Mouse (Mus musculus): ENCODE measurements at regions not wholly inside any gene's neighbourhood (a gene's known extent, or its start where the extent isn't known, plus 50 kb on each side); places are given as distances from the start of the nearest gene placed in this dataset.

GRCm38 (mm10) chr14:88410722-88411437, 60.3 kb downstream of the Pcdh20 start:
- ATAC-seq, result no peak
- Histone ChIP-seq H3K4me3 (ENCODE audit: low read length) (no peak overlapping the region), H3K4me1 (ENCODE audit: insufficient read depth, low read length) (no peaks in the 10 kb centered on the region), H3K4me2 (ENCODE audit: low read depth, low read length) (no peak overlapping the region), H3K27me3 (ENCODE audit: insufficient read depth, low read length) (no peaks in the 10 kb centered on the region), H3K27ac (no peak overlapping the region), H3K9me3 (ENCODE audit: low read length) (no peaks in the 10 kb centered on the region), H3K36me3 (ENCODE audit: insufficient read depth, low read length) (no peaks in the 10 kb centered on the region), H3K9ac (replicated peaks; ENCODE audit: low read length) (no peak overlapping the region)
- TF ChIP-seq CTCF (IDR thresholded peaks at IDR 0.05; ENCODE audit: low read depth), result no peak
- no peak for DNase-seq (ENCODE audit: low spot score)
- WGBS, result 76% methylated on average over 1 of the region's 1 CpGs

GRCm38 (mm10) chr14:88399270-88399669, 71.9 kb downstream of the Pcdh20 start:
- no peak overlapping the region for H3K27ac ChIP-seq
- H3K4me3 ChIP-seq (ENCODE audit: low read length), result no peak overlapping the region
- DNase-seq (ENCODE audit: low spot score) (no peak), ATAC-seq (no peak)
- H3K4me2 ChIP-seq (ENCODE audit: low read depth, low read length), result no peak overlapping the region
- TF ChIP-seq CTCF (IDR thresholded peaks at IDR 0.05; ENCODE audit: low read depth), result no peak
- WGBS, result 49% methylated on average over 1 of the region's 1 CpGs
- H3K36me3 ChIP-seq (ENCODE audit: insufficient read depth, low read length), result no peaks in the 10 kb centered on the region
- no peaks in the 10 kb centered on the region for H3K4me1 ChIP-seq (ENCODE audit: insufficient read depth, low read length)
- no peak overlapping the region for H3K9ac ChIP-seq (replicated peaks; ENCODE audit: low read length)
- H3K27me3 ChIP-seq (ENCODE audit: insufficient read depth, low read length), result no peaks in the 10 kb centered on the region
- no peaks in the 10 kb centered on the region for H3K9me3 ChIP-seq (ENCODE audit: low read length)

GRCm38 (mm10) chr14:88397187-88397586, 74.0 kb downstream of the Pcdh20 start:
- no peaks in the 10 kb centered on the region for H3K27me3 ChIP-seq (ENCODE audit: insufficient read depth, low read length)
- DNase-seq (ENCODE audit: low spot score), result peak; percentile 15
- no peaks in the 10 kb centered on the region for H3K36me3 ChIP-seq (ENCODE audit: insufficient read depth, low read length)
- no peak for ATAC-seq
- no peak overlapping the region for H3K4me3 ChIP-seq (ENCODE audit: low read length)
- no peak overlapping the region for H3K4me2 ChIP-seq (ENCODE audit: low read depth, low read length)
- TF ChIP-seq CTCF (IDR thresholded peaks at IDR 0.05; ENCODE audit: low read depth), result no peak
- no peaks in the 10 kb centered on the region for H3K9me3 ChIP-seq (ENCODE audit: low read length)
- H3K4me1 ChIP-seq (ENCODE audit: insufficient read depth, low read length), result no peaks in the 10 kb centered on the region
- H3K9ac ChIP-seq (replicated peaks; ENCODE audit: low read length), result no peak overlapping the region
- H3K27ac ChIP-seq, result no peak overlapping the region

- no peak overlapping the region for H3K27ac ChIP-seq
- H3K4me2 ChIP-seq (ENCODE audit: low read depth, low read length), result no peak overlapping the region
- no peak for TF ChIP-seq CTCF (IDR thresholded peaks at IDR 0.05; ENCODE audit: low read depth)
- 71% methylated on average over 4 of the region's 4 CpGs for WGBS
- H3K4me1 ChIP-seq (ENCODE audit: insufficient read depth, low read length), result no peaks in the 10 kb centered on the region
- no peak overlapping the region for H3K9ac ChIP-seq (replicated peaks; ENCODE audit: low read length)
- DNase-seq (ENCODE audit: low spot score) (no peak), ATAC-seq (no peak)
- H3K27me3 ChIP-seq (ENCODE audit: insufficient read depth, low read length), result no peaks in the 10 kb centered on the region
- H3K9me3 ChIP-seq (ENCODE audit: low read length), result no peaks in the 10 kb centered on the region
- H3K4me3 ChIP-seq (ENCODE audit: low read length), result no peak overlapping the region
- no peaks in the 10 kb centered on the region for H3K36me3 ChIP-seq (ENCODE audit: insufficient read depth, low read length)
Measured at GRCm38 (mm10) chr14:88395016-88395415, 76.2 kb downstream of the Pcdh20 start.

- Histone ChIP-seq H3K4me2 (ENCODE audit: low read depth, low read length) (no peak overlapping the region), H3K9ac (replicated peaks; ENCODE audit: low read length) (no peak overlapping the region), H3K9me3 (ENCODE audit: low read length) (no peaks in the 10 kb centered on the region), H3K4me1 (ENCODE audit: insufficient read depth, low read length) (no peaks in the 10 kb centered on the region), H3K27ac (no peak overlapping the region), H3K27me3 (ENCODE audit: insufficient read depth, low read length) (no peaks in the 10 kb centered on the region), H3K4me3 (ENCODE audit: low read length) (no peak overlapping the region), H3K36me3 (ENCODE audit: insufficient read depth, low read length) (no peaks in the 10 kb centered on the region)
- ATAC-seq (no peak), DNase-seq (ENCODE audit: low spot score) (peak; percentile 30)
- WGBS, result 54% methylated on average over 2 of the region's 2 CpGs
- TF ChIP-seq CTCF (IDR thresholded peaks at IDR 0.05; ENCODE audit: low read depth), result no peak
Measured at GRCm38 (mm10) chr14:88384553-88384952, 86.6 kb downstream of the Pcdh20 start.

GRCm38 (mm10) chr14:88347177-88347576, 124.0 kb downstream of the Pcdh20 start:
- Histone ChIP-seq H3K27ac (no peak overlapping the region), H3K4me2 (ENCODE audit: low read depth, low read length) (no peak overlapping the region), H3K9me3 (ENCODE audit: low read length) (no peaks in the 10 kb centered on the region), H3K27me3 (ENCODE audit: insufficient read depth, low read length) (no peaks in the 10 kb centered on the region), H3K4me1 (ENCODE audit: insufficient read depth, low read length) (no peaks in the 10 kb centered on the region), H3K36me3 (ENCODE audit: insufficient read depth, low read length) (no peaks in the 10 kb centered on the region), H3K9ac (replicated peaks; ENCODE audit: low read length) (no peak overlapping the region), H3K4me3 (ENCODE audit: low read length) (no peak overlapping the region)
- TF ChIP-seq CTCF (IDR thresholded peaks at IDR 0.05; ENCODE audit: low read depth), result no peak
- DNase-seq (ENCODE audit: low spot score) (peak; percentile 45), ATAC-seq (peak; percentile 62; the same call in 1 of the 2 replicates)
- WGBS, result 57% methylated on average over 4 of the region's 4 CpGs

GRCm38 (mm10) chr14:88337304-88337703, 133.9 kb downstream of the Pcdh20 start:
- no peak overlapping the region for H3K27ac ChIP-seq
- WGBS, result 68% methylated on average over 10 of the region's 10 CpGs
- H3K4me3 ChIP-seq (ENCODE audit: low read length), result no peak overlapping the region
- no peaks in the 10 kb centered on the region for H3K9me3 ChIP-seq (ENCODE audit: low read length)
- no peak overlapping the region for H3K9ac ChIP-seq (replicated peaks; ENCODE audit: low read length)
- no peak for TF ChIP-seq CTCF (IDR thresholded peaks at IDR 0.05; ENCODE audit: low read depth)
- H3K4me2 ChIP-seq (ENCODE audit: low read depth, low read length), result no peak overlapping the region
- no peaks in the 10 kb centered on the region for H3K27me3 ChIP-seq (ENCODE audit: insufficient read depth, low read length)
- ATAC-seq (no peak), DNase-seq (ENCODE audit: low spot score) (peak; percentile 9)
- no peaks in the 10 kb centered on the region for H3K36me3 ChIP-seq (ENCODE audit: insufficient read depth, low read length)
- no peaks in the 10 kb centered on the region for H3K4me1 ChIP-seq (ENCODE audit: insufficient read depth, low read length)
